8 mouse cellular contexts compared by ENCODE assay signal in genomic region chr9:21723377-21724146, GRCm38 (mm10). TPM values are rescaled to one million over a fixed set of nuclear protein-coding genes. Genes with fewer than 3 reads are reported as not detected.
A peak's percentile ranks its signal among the peaks of the same experiment; 100 is the strongest.
DNase-seq lines count a peak whose midpoint lies in the region; ATAC-seq and TF ChIP-seq lines count a peak whose summit lies in the region.

Gene Ldlr (plus strand): TSS chr9:21723483.

- H3K36me3 ChIP-seq in ES-Bruce4 (ENCODE audit: control insufficient read depth, insufficient read depth, low read length, poor library complexity, severe bottlenecking): peaks cover 9% of the 10 kb centered on the region
- H3K36me3 ChIP-seq in forebrain, embryonic 14.5 days (ENCODE audit: control insufficient read depth, insufficient read depth, low read length): peaks cover 4% of the 10 kb centered on the region; the same call in 1 of the 2 replicates
- H3K36me3 ChIP-seq in neural tube, embryonic 15.5 days: no peaks in the 10 kb centered on the region

- intact Hi-C loops in heart, postnatal 14 days (cut with DNase I): no loop called here

- under 1% methylated on average over 47 of the region's 47 CpGs for WGBS in forebrain, embryonic 14.5 days
- WGBS in neural tube, embryonic 15.5 days: under 1% methylated on average over 47 of the region's 47 CpGs

- peak; percentile 67 for TF ChIP-seq POLR2A in ES-Bruce4 (IDR thresholded peaks at IDR 0.05; ENCODE audit: insufficient read depth, low read length)

- TF ChIP-seq CTCF in ES-Bruce4 (IDR thresholded peaks at IDR 0.05; ENCODE audit: low read depth, low read length): no peak

- ATAC-seq in cerebellum, adult (ENCODE audit: insufficient number of reproducible peaks, low FRiP score, low TSS enrichment): peak; percentile 66; the same call in 1 of the 2 replicates
- peak; percentile 84 for ATAC-seq in forebrain, embryonic 14.5 days
- peak; percentile 89 for ATAC-seq in neural tube, embryonic 15.5 days (ENCODE audit: low FRiP score)

- H3K9me3 ChIP-seq in ES-Bruce4 (replicated peaks; ENCODE audit: control insufficient read depth, insufficient read depth, low read length, poor library complexity, severe bottlenecking): no peaks in the 10 kb centered on the region
- no peaks in the 10 kb centered on the region for H3K9me3 ChIP-seq in forebrain, embryonic 14.5 days (replicated peaks; ENCODE audit: control insufficient read depth, low read length)
- H3K9me3 ChIP-seq in neural tube, embryonic 15.5 days (replicated peaks): no peaks in the 10 kb centered on the region

- peaks cover 5% of the 10 kb centered on the region for H3K4me1 ChIP-seq in ES-Bruce4 (ENCODE audit: control insufficient read depth, insufficient read depth, low read length)
- H3K4me1 ChIP-seq in forebrain, embryonic 14.5 days (ENCODE audit: control insufficient read depth, insufficient read depth, low read length): peaks cover 15% of the 10 kb centered on the region
- H3K4me1 ChIP-seq in neural tube, embryonic 15.5 days: peaks cover 35% of the 10 kb centered on the region

- peak within 1 kb of the TSS; percentile 91 for H3K4me3 ChIP-seq in ES-Bruce4 (ENCODE audit: low read depth, low read length)
- peak within 1 kb of the TSS; percentile 73 for H3K4me3 ChIP-seq in forebrain, embryonic 14.5 days (ENCODE audit: low read depth, low read length)
- peak within 1 kb of the TSS; percentile 66 for H3K4me3 ChIP-seq in neural tube, embryonic 15.5 days (replicated peaks)

- no peaks in the 10 kb centered on the region for H3K27me3 ChIP-seq in ES-Bruce4 (ENCODE audit: control insufficient read depth, insufficient read depth, low read length, poor library complexity, severe bottlenecking)
- H3K27me3 ChIP-seq in forebrain, embryonic 14.5 days (replicated peaks; ENCODE audit: control insufficient read depth, insufficient read depth, low read length): no peaks in the 10 kb centered on the region
- H3K27me3 ChIP-seq in neural tube, embryonic 15.5 days (replicated peaks): no peaks in the 10 kb centered on the region

- TF ChIP-seq EP300 in ES-Bruce4 (IDR thresholded peaks at IDR 0.05; ENCODE audit: insufficient read depth, low read depth, low read length): 0 out of 2 replicates have a peak, but pooled peaks have one; percentile 49

- peak within 1 kb of the TSS; percentile 94 for H3K27ac ChIP-seq in ES-Bruce4 (ENCODE audit: insufficient read depth, low read length)
- peak within 1 kb of the TSS; percentile 91 for H3K27ac ChIP-seq in forebrain, embryonic 14.5 days (ENCODE audit: low read depth, low read length)
- peak within 1 kb of the TSS; percentile 90 for H3K27ac ChIP-seq in neural tube, embryonic 15.5 days (replicated peaks)

- peak within 1 kb of the TSS; percentile 78 for H3K4me2 ChIP-seq in forebrain, embryonic 14.5 days (ENCODE audit: low read length)
- H3K4me2 ChIP-seq in neural tube, embryonic 15.5 days: peak within 1 kb of the TSS; percentile 79

- peak; percentile 96 for DNase-seq in forebrain, embryonic 14.5 days (ENCODE audit: low spot score)
- peak; percentile 75 to 85 for DNase-seq in heart, postnatal 14 days
- peak; percentile 80 for DNase-seq in layer of hippocampus, adult 11-12 months (ENCODE audit: low spot score)
- peak; percentile 90 to 94 for DNase-seq in lung, adult 18-20 months
- DNase-seq in thymus, adult 18-20 months: peak; percentile 43 to 55

- H3K9ac ChIP-seq in ES-Bruce4 (ENCODE audit: low read depth, poor library complexity, severe bottlenecking): peak within 1 kb of the TSS; percentile 63
- peak within 1 kb of the TSS; percentile 73 for H3K9ac ChIP-seq in forebrain, embryonic 14.5 days (ENCODE audit: low read length)
- peak within 1 kb of the TSS; percentile 65 for H3K9ac ChIP-seq in neural tube, embryonic 15.5 days (replicated peaks)

RNA-seq across cellular contexts. Expression of gene Ldlr, which starts in this region (rescaled TPM):
- polyA plus RNA-seq in ES-Bruce4 (2011; ENCODE audit: insufficient read depth, insufficient read length, low read depth, missing spikeins): 79.3 and 80.6 TPM in 2 replicates
- polyA plus RNA-seq in forebrain, embryonic 14.5 days (2014; fragmentation: Nextera tagmentation; extraction: Ambion mirVana): 5.2 and 6.8 TPM in 2 replicates
- 1 to 10 TPM; 3.4 to 3.8 TPM for total RNA-seq in heart, postnatal 14 days (2021)
- polyA plus RNA-seq in neural tube, embryonic 15.5 days (2015; fragmentation: Nextera tagmentation; extraction: Ambion mirVana): 15.3 and 23.1 TPM in 2 replicates

Comparison
In these comparisons a context has a peak if more than half of its experiments do, and no peak if none do; other contexts are left out.
1. Peak in every context shown above with its lines: DNase-seq, ATAC-seq, H3K4me3 ChIP-seq and H3K27ac ChIP-seq.